Mouse (Mus musculus): ENCODE measurements around the gene Slc43a1.
"Not testable (repeated sequence)": the region's sequence is repeated elsewhere in the genome, so short reads cannot be mapped to it uniquely, and the experiment has no call there.

The Slc43a1 gene

GRCm38 (mm10) chr2:84868977-84869376 is 30.3 kb downstream of the Slc43a1 start:
- no peak for DNase-seq

DNA sequence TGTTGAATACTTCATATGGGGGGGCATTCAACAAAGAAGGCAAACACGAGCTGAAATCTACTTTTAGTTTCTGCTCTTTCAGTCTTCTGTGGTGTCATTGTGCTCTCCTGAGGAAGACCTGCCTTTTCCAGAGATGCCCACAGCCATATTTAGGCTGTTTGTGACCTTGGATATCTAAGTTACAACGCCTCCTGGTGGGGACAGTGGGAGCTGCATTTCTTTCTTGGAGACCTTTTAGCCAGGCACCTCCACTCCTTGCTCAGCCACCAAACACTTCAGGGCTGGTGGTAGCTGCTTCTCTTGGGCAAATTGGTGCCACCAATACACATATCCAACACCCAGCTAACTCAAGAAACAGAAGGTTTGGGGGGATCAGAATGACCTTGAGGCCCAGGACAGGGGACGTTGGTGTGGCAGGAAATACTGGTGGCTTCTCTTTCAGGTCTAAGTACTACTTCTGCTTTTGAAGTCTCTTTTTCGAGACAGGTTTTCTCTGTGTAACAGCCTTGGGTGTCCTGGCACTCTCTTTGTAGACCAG is 32.0 kb downstream of the Slc43a1 start:
- DNase-seq = no peak

GRCm38 (mm10) chr2:84872105-84872716 is 33.6 kb downstream of the Slc43a1 start:
- peak; percentile 5 for DNase-seq

DNA sequence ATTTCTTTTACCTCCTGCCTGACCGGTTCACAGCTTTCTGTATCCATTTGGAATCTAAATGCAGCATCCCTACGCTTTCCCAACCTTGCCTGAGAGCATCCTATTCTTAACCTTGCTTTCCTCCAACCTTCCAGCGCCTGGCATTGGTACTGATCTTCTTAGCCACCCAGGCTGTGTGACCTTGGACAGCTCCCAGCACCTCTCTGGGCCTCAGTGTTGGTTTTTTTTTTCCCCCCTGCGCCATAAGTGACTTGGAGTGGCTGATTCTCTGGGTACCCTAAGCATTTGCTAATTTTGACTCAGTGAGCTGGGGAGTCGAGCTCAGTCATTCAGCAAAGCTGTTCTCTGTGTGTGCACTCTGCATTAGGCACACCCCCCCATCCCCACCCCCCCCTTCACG is 37.2 kb downstream of the Slc43a1 start:
- no peak for DNase-seq

DNA sequence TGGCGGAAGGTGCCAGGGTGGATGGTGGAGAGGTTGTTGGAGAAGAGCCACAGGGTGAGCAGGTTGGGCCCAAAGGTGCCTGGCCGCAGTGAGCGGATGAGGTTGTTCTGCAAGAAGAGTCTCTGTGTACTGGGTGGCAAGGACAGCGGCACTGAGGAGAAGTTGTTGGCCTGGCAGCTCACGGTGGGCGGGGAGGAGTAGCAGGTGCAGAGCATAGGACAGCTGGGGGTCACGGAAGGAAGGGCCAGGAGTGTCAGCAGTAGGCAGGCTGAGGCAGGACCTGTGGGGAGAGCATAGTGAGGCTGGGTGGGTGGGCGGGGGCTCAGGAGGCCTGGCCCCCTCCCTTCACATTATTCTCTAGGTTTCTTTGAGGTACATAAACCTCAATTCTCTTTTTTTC is 41.9 kb downstream of the Slc43a1 start:
- DNase-seq = no peak

DNA sequence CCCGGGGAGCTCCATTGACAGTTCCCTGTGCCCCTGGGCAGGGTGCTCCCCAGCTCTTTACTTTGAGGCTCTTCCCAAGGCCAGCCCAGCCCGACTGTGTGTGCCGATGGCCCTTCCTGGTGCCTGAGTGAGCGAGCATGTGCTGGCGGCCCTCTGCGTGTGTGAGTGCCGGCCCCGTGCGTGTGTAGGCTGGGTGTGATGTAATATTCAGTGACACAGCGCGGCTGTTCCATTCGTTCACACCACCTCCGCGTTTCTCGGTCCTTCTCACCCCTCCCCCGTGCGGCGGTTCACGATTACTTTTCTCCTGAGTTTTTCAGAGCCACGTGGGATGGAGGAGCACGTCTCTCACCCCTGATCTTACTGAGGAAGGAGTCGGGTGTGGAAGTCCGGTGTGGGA is 44.0 kb downstream of the Slc43a1 start:
- no peak for DNase-seq

GRCm38 (mm10) chr2:84883084-84883483 is 44.4 kb downstream of the Slc43a1 start:
- no peak for DNase-seq

DNA sequence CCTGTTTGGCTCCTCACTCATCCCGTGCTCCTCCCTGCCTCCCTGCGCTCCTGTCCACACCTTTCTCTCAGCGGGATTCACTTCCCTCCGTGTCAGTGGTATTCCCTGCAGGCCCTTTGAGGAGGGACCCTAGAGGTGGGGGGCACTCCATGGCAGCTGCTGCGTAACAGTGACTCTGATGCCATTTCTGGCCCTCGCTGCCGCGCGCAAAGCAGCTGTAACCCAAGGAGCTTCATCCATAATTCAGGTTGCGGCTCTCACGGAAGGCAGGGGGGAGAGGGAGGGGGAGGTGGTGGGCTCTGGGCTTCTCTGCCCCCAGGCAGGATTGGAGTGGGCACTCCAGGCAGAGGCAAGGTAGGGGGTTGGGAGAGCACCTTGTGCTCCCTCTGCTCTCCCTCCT is 44.9 kb downstream of the Slc43a1 start:
- DNase-seq = no peak

DNA sequence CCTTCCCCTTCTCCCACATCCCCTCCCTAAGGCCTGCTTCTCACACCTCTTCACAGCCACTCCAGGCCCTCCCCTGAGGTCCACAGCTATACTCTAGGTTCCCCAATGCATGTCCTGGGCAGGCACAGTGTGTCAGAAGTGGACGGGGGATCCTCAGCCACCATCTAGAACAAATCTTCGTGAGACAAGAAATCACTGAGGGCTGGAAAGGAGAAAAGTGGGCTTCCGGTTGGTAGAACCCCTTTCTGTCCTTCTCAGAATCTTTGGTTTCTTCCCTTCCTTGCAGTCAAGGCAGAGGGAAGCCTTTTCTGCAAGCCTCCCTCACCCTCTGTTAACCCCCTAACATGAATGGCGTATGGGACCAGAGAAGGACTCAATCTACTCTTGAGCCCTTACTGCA is 45.3 kb downstream of the Slc43a1 start:
- DNase-seq = no peak

DNA sequence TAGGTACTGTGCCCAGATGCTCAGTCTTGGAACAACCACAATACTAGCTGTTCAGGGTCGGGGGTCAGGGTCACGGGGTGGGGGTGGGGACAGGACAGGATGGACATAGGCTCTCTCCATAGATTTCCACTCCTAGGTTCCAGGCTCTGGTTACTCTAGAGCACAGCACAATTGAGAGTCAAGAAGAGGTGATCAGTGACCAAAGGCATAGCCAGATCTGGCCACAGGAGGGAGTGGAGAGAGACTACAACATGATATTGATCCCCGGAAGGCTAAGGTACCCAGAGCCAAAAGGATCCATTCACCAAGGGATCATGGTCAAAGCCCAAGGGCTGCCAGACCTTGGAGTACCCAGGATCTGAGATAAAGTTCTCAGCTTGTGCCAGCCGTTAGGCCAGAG is 46.0 kb downstream of the Slc43a1 start:
- DNase-seq = no peak

DNA sequence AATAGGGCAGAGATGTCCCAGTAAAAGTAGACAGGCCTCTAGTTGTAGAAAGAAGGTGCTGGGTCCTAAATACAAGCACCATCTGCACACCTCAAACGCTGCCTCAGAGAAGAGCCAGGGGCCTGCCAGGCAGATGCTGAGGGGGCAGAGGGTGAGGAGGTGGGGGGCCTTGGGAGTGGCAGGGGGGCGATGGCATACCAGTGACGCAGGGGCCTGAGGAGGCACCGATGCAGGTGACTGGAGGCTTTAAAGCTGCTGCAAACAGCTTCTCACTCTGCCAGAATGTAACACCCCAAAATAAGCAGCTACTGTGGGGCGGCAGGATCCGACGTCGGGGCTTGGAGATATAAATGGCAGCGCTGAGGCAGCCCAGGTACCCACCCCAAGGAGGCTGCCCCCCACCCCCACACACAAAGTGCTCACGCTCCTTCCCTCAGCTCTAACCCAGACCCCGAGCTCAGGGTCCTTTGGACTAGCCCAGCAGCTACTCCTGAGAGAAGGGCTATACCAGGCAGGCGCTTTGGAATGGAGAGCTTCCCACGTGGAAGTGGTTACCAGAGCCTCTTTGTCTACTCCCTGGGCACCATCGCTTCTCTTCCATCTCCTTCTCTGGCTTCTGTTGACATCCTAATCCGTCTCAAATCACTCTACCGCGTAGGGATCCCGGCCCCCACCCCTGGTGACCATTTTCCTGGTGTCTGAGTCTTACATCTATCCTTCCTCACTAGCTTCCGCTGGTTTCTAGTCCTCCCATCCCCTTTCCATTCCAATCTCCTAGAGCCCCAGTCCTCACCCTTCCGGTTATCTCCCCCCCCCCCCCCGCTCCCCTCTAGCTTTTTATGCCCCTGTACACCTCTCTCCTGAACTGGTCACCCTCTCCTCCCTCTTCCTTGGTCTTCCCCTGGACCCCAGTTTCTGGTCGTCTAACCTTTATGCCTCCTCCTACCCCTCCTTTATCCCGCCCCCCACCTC is 46.7 kb downstream of the Slc43a1 start:
- DNase-seq = no peak

DNA sequence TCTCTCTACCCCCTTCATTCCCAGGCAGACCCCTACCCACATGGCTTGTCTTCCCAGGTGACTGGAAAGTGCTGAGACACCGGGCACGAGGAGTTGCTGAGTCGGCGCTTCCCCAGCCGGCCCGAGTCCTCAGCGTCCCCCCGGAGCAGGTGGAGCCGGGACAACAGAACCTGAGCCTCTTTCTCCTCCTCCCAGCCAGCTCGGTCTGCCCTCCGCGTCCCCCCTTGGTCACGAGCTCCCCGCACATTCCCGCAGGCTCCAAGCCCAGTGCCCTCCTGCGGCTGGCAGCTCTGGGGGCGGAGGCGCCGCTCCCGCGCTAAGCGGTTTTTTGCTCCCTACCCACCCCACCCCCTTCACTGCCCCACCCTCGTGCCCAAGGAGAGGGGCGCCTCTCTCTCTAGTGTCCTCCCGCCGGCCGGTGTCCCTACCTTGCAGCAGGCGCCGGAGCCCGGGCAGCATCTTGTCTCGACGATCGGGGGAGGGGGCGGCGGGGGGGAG is 47.6 kb downstream of the Slc43a1 start, which contains the start of gene Rtn4rl2:
Rtn4rl2 (minus strand) TSS at position 477 of the 498 bp plus-strand sequence.
- DNase-seq = no peak

DNA sequence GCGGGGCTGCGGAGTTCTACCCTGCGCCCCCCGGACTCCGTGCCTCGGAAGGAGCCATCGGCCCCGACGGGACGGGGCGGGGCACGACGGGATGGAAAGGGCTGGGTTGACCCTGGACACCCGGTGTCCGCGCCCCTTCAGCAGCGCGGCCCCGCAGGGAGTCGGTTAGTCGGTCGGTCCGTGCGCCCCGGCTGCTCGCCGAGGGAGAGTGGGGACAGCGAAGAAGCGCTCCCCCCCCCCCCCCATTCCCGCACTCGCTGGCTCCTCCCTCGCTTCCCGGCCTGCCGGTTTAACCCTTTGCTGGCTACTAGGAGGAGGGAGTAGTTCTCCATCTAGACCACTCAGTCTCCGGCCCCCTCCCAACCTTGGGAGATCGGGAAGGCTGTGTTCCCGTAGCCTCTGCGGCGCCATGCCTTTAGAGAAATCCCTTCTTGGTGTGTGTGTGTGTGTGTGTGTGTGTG is 48.2 kb downstream of the Slc43a1 start:
- no peak for DNase-seq

DNA sequence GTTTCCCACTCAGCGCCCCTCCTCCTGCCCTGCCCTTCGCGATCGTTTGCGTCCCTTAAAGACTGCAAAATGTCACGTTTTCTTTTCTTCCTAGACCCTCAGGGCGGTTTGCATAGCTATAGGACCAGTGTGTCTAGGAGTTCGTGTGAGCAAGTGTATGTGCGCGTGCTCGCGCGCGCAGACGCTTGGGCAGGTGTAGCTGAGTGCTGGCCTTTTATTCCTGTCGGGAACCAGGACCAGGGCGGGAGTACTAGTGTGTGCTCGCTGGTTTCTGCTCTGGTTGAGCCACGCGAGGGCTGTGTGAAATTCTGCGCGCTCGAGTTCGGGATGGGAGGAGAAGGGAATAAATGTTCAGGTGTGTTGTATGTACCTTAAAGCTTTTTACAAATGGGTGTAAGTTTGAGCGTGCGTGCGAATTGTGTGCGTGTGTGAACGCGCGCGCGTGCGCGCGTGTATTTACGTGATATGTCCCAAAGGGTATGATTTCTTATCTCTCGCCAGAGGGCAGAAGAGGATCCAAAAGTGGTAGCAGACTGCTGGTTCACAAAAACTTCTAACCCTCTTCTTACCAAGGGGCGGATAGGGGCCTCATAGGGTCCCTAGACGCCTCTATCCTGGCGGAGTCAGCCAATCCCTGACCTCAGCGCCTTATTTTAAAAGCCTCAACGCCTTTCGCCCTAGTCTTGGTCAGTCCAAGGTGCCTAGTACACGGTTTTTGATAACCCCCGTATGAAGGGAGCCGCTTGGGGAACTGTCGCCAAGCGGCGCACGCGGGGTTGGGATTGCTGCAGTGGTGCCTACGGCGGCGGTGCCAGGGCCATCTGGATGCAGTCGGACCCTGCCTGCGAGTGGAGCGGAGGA is 49.0 kb downstream of the Slc43a1 start:
- DNase-seq = no peak

- no peak for DNase-seq
These were observed 50.1 kb downstream of the Slc43a1 start for GRCm38 (mm10) chr2:84888657-84889315.

DNA sequence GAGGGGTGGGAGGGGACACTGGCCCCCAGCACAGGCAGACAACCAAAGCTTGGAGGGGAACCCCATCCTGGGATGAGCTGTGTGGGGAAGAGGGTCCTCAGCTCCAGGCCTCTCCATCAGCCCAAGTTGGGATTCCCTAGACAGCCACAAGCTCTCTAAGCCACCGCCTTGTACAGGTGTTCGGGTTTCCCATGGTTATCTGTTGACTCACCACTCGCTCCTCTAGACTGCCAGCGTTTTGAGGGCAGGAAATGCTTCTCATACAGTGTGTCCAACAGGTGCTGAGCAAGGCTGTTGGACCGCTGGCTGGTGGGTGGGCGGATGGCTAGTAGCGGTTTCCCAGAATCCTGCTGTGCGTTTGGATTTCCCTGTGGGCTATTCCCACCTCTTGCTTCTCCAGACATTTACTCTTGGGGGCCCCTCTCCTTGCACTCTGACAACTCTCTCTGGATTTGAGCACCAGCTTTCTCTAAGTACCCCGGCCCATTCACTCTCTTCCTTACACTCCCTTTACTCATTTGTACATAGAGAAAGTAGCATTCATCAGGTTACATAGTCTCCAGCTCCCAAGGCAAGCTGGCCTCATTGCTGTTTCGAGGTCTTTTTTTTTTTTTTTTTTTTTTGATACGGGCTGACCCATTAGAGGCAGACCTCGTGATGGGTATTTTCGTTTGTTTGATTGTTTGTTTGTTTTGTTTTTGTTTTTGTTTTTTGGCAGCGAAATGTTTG is 50.8 kb downstream of the Slc43a1 start:
- DNase-seq = no peak

- peak; percentile 76 for DNase-seq
These were observed 51.3 kb downstream of the Slc43a1 start for GRCm38 (mm10) chr2:84890045-84890340.

GRCm38 (mm10) chr2:84893359-84893758 is 54.7 kb downstream of the Slc43a1 start:
- no peak for DNase-seq

DNA sequence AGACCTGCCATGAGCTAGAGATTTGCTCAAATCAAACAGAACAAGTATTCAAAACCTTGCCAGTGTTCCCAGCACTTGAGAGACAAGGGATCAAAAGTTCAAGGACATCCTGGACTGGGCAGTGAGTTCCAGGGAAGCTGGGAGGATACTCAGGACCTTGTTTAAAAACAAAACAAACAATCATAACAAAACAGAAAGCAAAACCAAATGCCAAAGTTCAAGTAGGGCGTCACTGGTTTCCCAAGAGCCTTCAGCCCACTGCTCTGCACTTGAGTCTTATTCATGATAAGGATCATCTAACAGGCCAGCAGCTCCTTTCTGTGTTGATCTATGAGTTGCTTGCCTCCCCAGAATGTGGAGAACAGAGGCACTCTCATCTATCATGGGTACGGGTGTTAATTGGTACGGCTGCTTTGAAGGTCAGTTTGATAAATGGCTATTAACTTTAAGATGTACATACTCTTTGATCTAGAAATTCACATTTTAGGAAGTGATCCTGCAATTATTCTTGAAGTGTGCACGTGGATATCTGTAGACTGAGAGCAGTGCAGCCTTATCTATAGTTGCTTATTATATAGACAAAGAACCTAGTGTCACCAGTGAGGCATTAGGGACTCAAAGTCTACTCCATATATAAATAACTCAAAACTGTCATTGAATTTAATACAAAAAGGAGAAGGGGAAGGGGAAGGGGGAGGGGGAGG is 57.0 kb downstream of the Slc43a1 start:
- DNase-seq = no peak

GRCm38 (mm10) chr2:84896686-84897085 is 58.0 kb downstream of the Slc43a1 start:
- DNase-seq = not testable (repeated sequence)

DNA sequence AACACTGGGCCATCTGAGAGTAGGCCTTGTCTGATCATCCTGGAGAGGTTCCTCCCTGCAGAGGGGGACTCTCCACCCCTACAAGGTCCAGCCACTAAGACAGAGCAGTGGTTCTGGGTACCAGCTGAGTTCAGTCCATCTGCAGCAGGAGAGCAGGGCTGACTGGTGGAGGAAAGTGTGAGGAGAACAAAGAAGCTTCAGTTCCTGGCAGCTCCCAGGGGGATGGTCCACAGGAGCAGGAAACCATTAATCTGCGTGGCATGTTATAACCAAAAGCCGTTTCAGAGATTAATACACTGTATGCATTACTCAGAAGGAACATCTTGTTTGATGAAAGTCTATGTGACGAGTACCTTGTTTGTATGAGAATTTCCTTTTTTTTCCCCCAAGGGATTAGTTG is 74.1 kb downstream of the Slc43a1 start:
- DNase-seq = no peak

All from cerebellum, adult 9-10 months (tissue).